Mouse (Mus musculus) heart, embryonic 14.5 days (tissue): ENCODE results near the gene Dlst. TPM values are rescaled to one million over a fixed set of nuclear protein-coding genes. Genes with fewer than 3 reads are reported as not detected.

Source experiments
- ATAC-seq: fragments of 200-750 bp; cut with Nextera tagmentation; 2 replicates; pipeline ENCODE4 v1.8.0; 2017; ENCODE audit warnings: low read depth, moderate TSS enrichment; ENCODE audit not compliant: insufficient number of reproducible peaks, insufficient read depth, low FRiP score
- H3K27ac ChIP-seq, 2 experiments: fragments of 200-500 bp in 1 of 2; fragments of 300-500 bp in 1 of 2; sonication (generic) in 1 of 2; replicated peaks in 1 of 2; 2 replicates each; pipeline ENCODE4 v1.5.1; 2012 to 2014; ENCODE audit warnings: low read depth in 2 of 2, low read length in 2 of 2, control low read depth in 1 of 2, mild to moderate bottlenecking in 1 of 2, mixed read lengths in 1 of 2; ENCODE audit not compliant: control insufficient read depth in 1 of 2, insufficient read depth in 1 of 2
- H3K27me3 ChIP-seq: fragments of 300-500 bp; sonication (generic); 2 replicates; pipeline ENCODE4 v1.6.1; 2014; ENCODE audit warnings: mild to moderate bottlenecking, low read length, control low read depth; ENCODE audit not compliant: control insufficient read depth, insufficient read depth
- H3K36me3 ChIP-seq: fragments of 300-500 bp; sonication (generic); 2 replicates; pipeline ENCODE4 v1.6.1; 2014; ENCODE audit warnings: mild to moderate bottlenecking, control low read depth, low read length, mixed read lengths; ENCODE audit not compliant: control insufficient read depth, insufficient read depth
- H3K4me1 ChIP-seq, 2 experiments: fragments of 200-500 bp in 1 of 2; fragments of 300-500 bp in 1 of 2; sonication (generic) in 1 of 2; 2 replicates each; pipeline ENCODE4 v1.6.1; 2012 to 2014; ENCODE audit warnings: low read length in 2 of 2, control low read depth in 1 of 2, mixed read lengths in 1 of 2; ENCODE audit not compliant: control insufficient read depth in 2 of 2, insufficient read depth in 2 of 2
- H3K4me2 ChIP-seq: fragments of 300-500 bp; sonication (generic); 2 replicates; pipeline ENCODE4 v1.6.1; 2014; ENCODE audit warnings: mild to moderate bottlenecking, low read length
- H3K4me3 ChIP-seq, 2 experiments: fragments of 200-500 bp in 1 of 2; fragments of 300-500 bp in 1 of 2; sonication (generic) in 1 of 2; 2 replicates each; pipeline ENCODE4 v1.5.1; 2012 to 2014; ENCODE audit warnings: low read length in 2 of 2, mild to moderate bottlenecking in 2 of 2, control low read depth in 1 of 2, low read depth in 1 of 2, moderate library complexity in 1 of 2; ENCODE audit not compliant: control insufficient read depth in 1 of 2, insufficient read depth in 1 of 2
- H3K9ac ChIP-seq: fragments of 300-500 bp; sonication (generic); 2 replicates; pipeline ENCODE4 v1.6.1; 2014; ENCODE audit warnings: mild to moderate bottlenecking, low read length
- H3K9me3 ChIP-seq: fragments of 300-500 bp; sonication (generic); 2 replicates; pipeline ENCODE4 v1.6.1; 2016; ENCODE audit warnings: low read length, control low read depth; ENCODE audit not compliant: control insufficient read depth
- WGBS: fragments of 180-500 bp; shearing (Covaris S2); extraction: QIAGEN DNeasy Blood & Tissue Kit; methylation state at CpG from one replicate; pipeline ENCODE4 v1.1.7; 2014; 5-methylcytosine and 5-hydroxymethylcytosine counted together
- polyA plus RNA-seq: library from polyadenylated mRNA; unstranded; fragments of >200 nt; fragmentation: Nextera tagmentation; extraction: Ambion mirVana; gene quantifications from 2 replicates; pipeline ENCODE4 v1.2.1, GENCODE M21; 2014

Gene Dlst
- polyA plus RNA-seq, 1 experiment from 2014 or later = 197 TPM

GRCm38 (mm10) chr12:85184118-85184517, 73.5 kb downstream of the Dlst start:
- WGBS = 33% methylated on average over 5 of the region's 5 CpGs
- Histone ChIP-seq H3K9me3 (no peaks in the 10 kb centered on the region), H3K4me3 (no peak overlapping the region), H3K4me1 (peaks cover 19 to 22% of the 10 kb centered on the region in 2 experiments), H3K36me3 (no peaks in the 10 kb centered on the region), H3K27ac (no peak overlapping the region), H3K27me3 (peaks cover 13% of the 10 kb centered on the region), H3K9ac (no peak overlapping the region), H3K4me2 (no peak overlapping the region)
- no peak for ATAC-seq

Other genes starting within 250 kb of the Dlst start
- 2.9 and 3.0 TPM in 2 replicates for gene Ltbp2, start 234.3 kb upstream of the Dlst start, polyA plus RNA-seq
- 88.8 and 91.9 TPM in 2 replicates for gene Fcf1, start 139.9 kb upstream of the Dlst start, polyA plus RNA-seq
- gene Arel1, start 139.9 kb upstream of the Dlst start, polyA plus RNA-seq = 13.2 and 13.7 TPM in 2 replicates
- gene Ylpm1, start 114.5 kb upstream of the Dlst start, polyA plus RNA-seq = 25.7 and 27.1 TPM in 2 replicates
- gene Prox2, start 74 bp upstream of the Dlst start, polyA plus RNA-seq = 1.9 and 2.9 TPM in 2 replicates
- gene Rps6kl1, start 40.4 kb downstream of the Dlst start, polyA plus RNA-seq = 0.77 and 1.1 TPM in 2 replicates
- gene Pgf, start 67.0 kb downstream of the Dlst start, polyA plus RNA-seq = 8.9 and 10.6 TPM in 2 replicates
- 49.7 and 60.0 TPM in 2 replicates for gene Eif2b2, start 108.6 kb downstream of the Dlst start, polyA plus RNA-seq
- 6.2 and 7.6 TPM in 2 replicates for gene Mlh3, start 159.8 kb downstream of the Dlst start, polyA plus RNA-seq
- gene Acyp1, start 177.6 kb downstream of the Dlst start, polyA plus RNA-seq = 70.0 and 79.7 TPM in 2 replicates
- 0.93 and 1.1 TPM in 2 replicates for gene Zc2hc1c, start 177.8 kb downstream of the Dlst start, polyA plus RNA-seq
- 16.8 and 17.3 TPM in 2 replicates for gene Nek9, start 228.5 kb downstream of the Dlst start, polyA plus RNA-seq